Mouse (Mus musculus) myocyte (in vitro differentiated cells): ENCODE results near the gene Zyg11b.

Experiments
- E2F4 ChIP-seq: IDR thresholded peaks from one replicate; pipeline ENCODE4 v1.6.1; 2011; ENCODE audit warnings: mild to moderate bottlenecking, control low read depth, moderate library complexity; ENCODE audit not compliant: insufficient read depth
- MAX ChIP-seq: IDR thresholded peaks from one replicate; pipeline ENCODE4 v1.6.1; 2011; ENCODE audit warnings: low read depth, mild to moderate bottlenecking, control low read depth
- POLR2A ChIP-seq: IDR thresholded peaks from one replicate; pipeline ENCODE4 v1.6.1; 2011; ENCODE audit warnings: low read depth, mild to moderate bottlenecking, control low read depth, moderate library complexity; ENCODE audit not compliant: insufficient read length

- TF ChIP-seq POLR2A, result no peak
- no peak for TF ChIP-seq MAX
- no peak for TF ChIP-seq E2F4
Observed at GRCm38 (mm10) chr4:108344631-108345083, 43.8 kb upstream of the Zyg11b start.
